Mouse (Mus musculus) heart, postnatal 14 days (tissue): ENCODE results near the gene Cks2. TPM values are rescaled to one million over a fixed set of nuclear protein-coding genes. Genes with fewer than 3 reads are reported as not detected.

Experiments used
- DNase-seq, 2 experiments: peaks; one replicate each; pipeline ENCODE4 v3.0.0; 2021 to 2022
- intact Hi-C: fragments of 180-260 bp; cut with DNase I; formaldehyde crosslinking; loops from one replicate; pipeline ENCODE4 v1.15.1; 2025
- long read RNA-seq, 2 experiments: library from polyadenylated mRNA; stranded (forward); transcript quantifications; one replicate each; pipeline ENCODE4 v2.0.0; 2021
- total RNA-seq, 2 experiments: library from RNA; stranded (reverse); gene quantifications; 2 replicates each; pipeline ENCODE4 v1.2.3; 2021

Gene Cks2
- total RNA-seq, result 10 to 100 TPM in 1 of 2 experiments, 1 to 10 TPM in 1; 7.1 to 13.9 TPM
- long read RNA-seq, experiment 1, partial matches to known transcripts, result 0 of 5 reads
- long read RNA-seq, experiment 1, other reads (novel, unspliced or antisense), result 1 of 5 reads
- long read RNA-seq, experiment 2, partial matches to known transcripts, result 1 of 3 reads
- long read RNA-seq, experiment 2, other reads (novel, unspliced or antisense), result 0 of 3 reads

- intact Hi-C loops, result no loop called here
- DNase-seq, result peak; percentile 93 to 96
These were observed at the start of gene Cks2 for GRCm38 (mm10) chr13:51644829-51645789. Gene Cks2, plus strand, starts transcription at chr13:51645232.

GRCm38 (mm10) chr13:51595404-51595803 lies 49.6 kb upstream of the Cks2 start:
- intact Hi-C loops, result no loop called here
- no peak for DNase-seq

- intact Hi-C loops, result no loop called here
These were observed 47.0 kb upstream of the Cks2 start for GRCm38 (mm10) chr13:51598063-51598462.

GRCm38 (mm10) chr13:51600169-51600568 lies 44.9 kb upstream of the Cks2 start:
- intact Hi-C loops, result no loop called here
- no peak for DNase-seq

More at GRCm38 (mm10) chr13:51598063-51598462, 47.0 kb upstream of the Cks2 start:
- no peak for DNase-seq

GRCm38 (mm10) chr13:51602764-51603163 lies 42.3 kb upstream of the Cks2 start:
- DNase-seq, result no peak
- intact Hi-C loops, result no loop called here

GRCm38 (mm10) chr13:51603221-51603893 lies 41.7 kb upstream of the Cks2 start:
- intact Hi-C loops, result no loop called here
- DNase-seq, result no peak

GRCm38 (mm10) chr13:51603894-51604244 lies 41.2 kb upstream of the Cks2 start:
- DNase-seq, result no peak
- intact Hi-C loops, result no loop called here

- intact Hi-C loops, result no loop called here
- no peak for DNase-seq
These were observed 35.8 kb upstream of the Cks2 start for GRCm38 (mm10) chr13:51609231-51609630.

GRCm38 (mm10) chr13:51611060-51611459 lies 34.0 kb upstream of the Cks2 start:
- DNase-seq, result no peak
- intact Hi-C loops, result no loop called here

GRCm38 (mm10) chr13:51611500-51611899 lies 33.5 kb upstream of the Cks2 start:
- DNase-seq, result no peak
- intact Hi-C loops, result no loop called here

- peak; percentile 11 to 30 for DNase-seq
- intact Hi-C loops, result loop anchor here (5.0 kb wide), 3 partner anchors 49 to 424 kb away; partner anchors contain the start of gene Shc3
These were observed 29.2 kb upstream of the Cks2 start for GRCm38 (mm10) chr13:51615815-51616214.

GRCm38 (mm10) chr13:51616417-51617044 lies 28.5 kb upstream of the Cks2 start:
- intact Hi-C loops, result loop anchor here (5.0 kb wide), 3 partner anchors 49 to 424 kb away; partner anchors contain the start of gene Shc3
- DNase-seq, result no peak

GRCm38 (mm10) chr13:51617306-51617705 lies 27.7 kb upstream of the Cks2 start:
- no peak for DNase-seq
- intact Hi-C loops, result loop anchor here (5.0 kb wide), 3 partner anchors 50 to 425 kb away; partner anchors contain the start of gene Shc3

GRCm38 (mm10) chr13:51617861-51618260 lies 27.2 kb upstream of the Cks2 start:
- peak; percentile 51 to 76 for DNase-seq
- intact Hi-C loops, result loop anchor here (2.0 to 5.0 kb wide), 4 partner anchors 51 to 669 kb away; partner anchors contain the start of gene Shc3

- intact Hi-C loops, result loop anchor here (2.0 to 5.0 kb wide), 4 partner anchors 51 to 670 kb away; partner anchors contain the start of gene Shc3
- no peak for DNase-seq
These were observed 26.4 kb upstream of the Cks2 start for GRCm38 (mm10) chr13:51618602-51619001.

GRCm38 (mm10) chr13:51622626-51623025 lies 22.4 kb upstream of the Cks2 start:
- intact Hi-C loops, result no loop called here
- no peak for DNase-seq

GRCm38 (mm10) chr13:51623678-51624077 lies 21.4 kb upstream of the Cks2 start:
- intact Hi-C loops, result no loop called here
- no peak for DNase-seq

GRCm38 (mm10) chr13:51628273-51628848 lies 16.7 kb upstream of the Cks2 start:
- intact Hi-C loops, result no loop called here
- no peak for DNase-seq

GRCm38 (mm10) chr13:51631354-51631992 lies 13.6 kb upstream of the Cks2 start:
- intact Hi-C loops, result no loop called here
- no peak for DNase-seq
